ENCODE assay signal across 20 mouse cellular contexts in the genomic region with DNA sequence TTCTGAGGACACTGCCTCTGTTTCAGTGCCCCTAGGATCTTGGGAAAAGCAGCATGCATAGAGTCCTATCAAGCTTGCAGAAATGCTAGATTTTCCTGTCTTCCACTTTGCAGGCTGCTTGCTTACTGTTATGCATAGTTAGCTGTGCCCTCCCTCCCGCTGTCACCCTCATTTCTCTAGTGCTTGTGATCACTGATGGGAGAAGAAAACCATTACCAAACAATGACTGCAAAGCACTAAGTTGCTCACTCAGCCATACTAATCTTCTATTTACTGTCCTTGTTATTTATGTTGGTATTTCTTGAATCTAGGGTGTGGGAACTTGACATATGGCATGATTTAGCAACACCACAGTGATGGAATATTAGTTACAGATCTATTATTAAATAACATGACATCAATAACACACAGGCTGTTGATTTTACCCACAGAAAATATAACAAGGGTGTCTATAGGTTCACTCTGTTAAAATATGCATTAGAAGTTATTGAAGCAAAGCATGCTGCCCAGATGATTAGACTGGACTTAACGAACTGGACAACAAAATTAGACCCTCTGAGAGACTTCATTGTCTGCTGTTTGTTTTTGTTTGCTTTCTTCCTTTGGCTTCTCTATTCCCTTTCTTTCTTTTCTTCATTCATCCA.
A peak's percentile ranks its signal among the peaks of the same experiment; 100 is the strongest.
DNase-seq lines count a peak whose midpoint lies in the region; ATAC-seq and TF ChIP-seq lines count a peak whose summit lies in the region.
"Had no signal": no experiment of that assay in that cellular context is flagged by ENCODE, and none has a peak within 500 bp of the region (broad histone marks: within the 10 kb centered on the region; RNA-seq: fewer than 3 reads in every experiment).

No protein-coding gene starts in this region.

- no peak overlapping the region for H3K27ac ChIP-seq in embryonic facial prominence, embryonic 14.5 days (replicated peaks; ENCODE audit: low read depth, low read length)
- H3K27ac ChIP-seq in embryonic facial prominence, embryonic 10.5 days (replicated peaks) = no peak overlapping the region
- H3K27ac ChIP-seq in kidney, postnatal 0 days = no peak overlapping the region
- H3K27ac ChIP-seq in neural tube, embryonic 12.5 days = no peak overlapping the region
- H3K27ac ChIP-seq: embryonic facial prominence, embryonic 15.5 days; limb, embryonic 13.5 days; liver, embryonic 14.5 days; stomach, postnatal 0 days had no signal

- no peak overlapping the region for H3K4me3 ChIP-seq in embryonic facial prominence, embryonic 14.5 days (ENCODE audit: low read depth, low read length)
- no peak overlapping the region for H3K4me3 ChIP-seq in embryonic facial prominence, embryonic 10.5 days
- H3K4me3 ChIP-seq in kidney, postnatal 0 days (replicated peaks; ENCODE audit: low read depth, low read length) = no peak overlapping the region
- H3K4me3 ChIP-seq in neural tube, embryonic 12.5 days = no peak overlapping the region
- H3K4me3 ChIP-seq: embryonic facial prominence, embryonic 15.5 days; limb, embryonic 13.5 days; megakaryocyte, embryonic 14.5 days had no signal

- H3K27me3 ChIP-seq in embryonic facial prominence, embryonic 14.5 days (replicated peaks; ENCODE audit: control insufficient read depth, insufficient read depth, low read length) = no peaks in the 10 kb centered on the region
- no peaks in the 10 kb centered on the region for H3K27me3 ChIP-seq in embryonic facial prominence, embryonic 10.5 days (replicated peaks; ENCODE audit: low read depth, poor library complexity, severe bottlenecking)
- H3K27me3 ChIP-seq in kidney, postnatal 0 days (ENCODE audit: insufficient read depth, low read length) = no peaks in the 10 kb centered on the region
- H3K27me3 ChIP-seq in neural tube, embryonic 12.5 days (replicated peaks) = no peaks in the 10 kb centered on the region
- H3K27me3 ChIP-seq: embryonic facial prominence, embryonic 15.5 days; limb, embryonic 13.5 days; megakaryocyte, embryonic 14.5 days had no signal

- TF ChIP-seq CTCF in kidney, postnatal 0 days (IDR thresholded peaks at IDR 0.05; ENCODE audit: low read depth) = no peak
- TF ChIP-seq CTCF in brain, embryonic 14.5 days (IDR thresholded peaks at IDR 0.05; ENCODE audit: borderline replicate concordance, extremely low read depth, insufficient read depth, insufficient read length) = no peak

- H3K4me1 ChIP-seq in embryonic facial prominence, embryonic 14.5 days (ENCODE audit: control insufficient read depth, insufficient read depth, low read length) = no peaks in the 10 kb centered on the region
- no peaks in the 10 kb centered on the region for H3K4me1 ChIP-seq in embryonic facial prominence, embryonic 10.5 days
- H3K4me1 ChIP-seq in kidney, postnatal 0 days (replicated peaks; ENCODE audit: insufficient read depth, low read length) = no peaks in the 10 kb centered on the region
- H3K4me1 ChIP-seq in neural tube, embryonic 12.5 days = no peaks in the 10 kb centered on the region
- H3K4me1 ChIP-seq: embryonic facial prominence, embryonic 15.5 days; limb, embryonic 13.5 days; megakaryocyte, embryonic 14.5 days had no signal

- 68% methylated on average over 2 of the region's 2 CpGs for WGBS in embryonic facial prominence, embryonic 14.5 days
- 49% methylated on average over 2 of the region's 2 CpGs for WGBS in embryonic facial prominence, embryonic 10.5 days
- WGBS in kidney, postnatal 0 days = 36% methylated on average over 2 of the region's 2 CpGs
- 50% methylated on average over 2 of the region's 2 CpGs for WGBS in neural tube, embryonic 12.5 days

- H3K9me3 ChIP-seq in embryonic facial prominence, embryonic 14.5 days (ENCODE audit: control insufficient read depth, low read length) = no peaks in the 10 kb centered on the region
- H3K9me3 ChIP-seq in embryonic facial prominence, embryonic 10.5 days = no peaks in the 10 kb centered on the region
- H3K9me3 ChIP-seq in kidney, postnatal 0 days (replicated peaks; ENCODE audit: low read length) = no peaks in the 10 kb centered on the region
- H3K9me3 ChIP-seq in neural tube, embryonic 12.5 days = no peaks in the 10 kb centered on the region
- H3K9me3 ChIP-seq: embryonic facial prominence, embryonic 15.5 days; limb, embryonic 13.5 days; megakaryocyte, embryonic 14.5 days had no signal

- H3K36me3 ChIP-seq in embryonic facial prominence, embryonic 14.5 days (ENCODE audit: control insufficient read depth, insufficient read depth, low read length) = no peaks in the 10 kb centered on the region
- no peaks in the 10 kb centered on the region for H3K36me3 ChIP-seq in embryonic facial prominence, embryonic 10.5 days (replicated peaks)
- no peaks in the 10 kb centered on the region for H3K36me3 ChIP-seq in kidney, postnatal 0 days (ENCODE audit: insufficient read depth, low read length)
- H3K36me3 ChIP-seq in neural tube, embryonic 12.5 days = no peaks in the 10 kb centered on the region
- H3K36me3 ChIP-seq: embryonic facial prominence, embryonic 15.5 days; limb, embryonic 13.5 days had no signal

- peak; percentile 45 for DNase-seq in embryonic facial prominence, embryonic 14.5 days (ENCODE audit: low spot score)
- no peak for DNase-seq in embryonic facial prominence, embryonic 10.5 days (ENCODE audit: low spot score)
- DNase-seq in kidney, postnatal 0 days (ENCODE audit: low spot score) = peak; percentile 46
- DNase-seq in kidney, adult 9 months = no peak
- DNase-seq in brain, embryonic 14.5 days (ENCODE audit: low read depth) = peak; percentile 55
- DNase-seq in lung, postnatal 14 days = no peak
- DNase-seq: adrenal gland, postnatal 25 days; cerebellum, adult 8-10 months; forebrain, postnatal 0 days; heart, postnatal 14 days; right cerebral cortex, postnatal 14 days had no signal

- H3K4me2 ChIP-seq in embryonic facial prominence, embryonic 14.5 days (ENCODE audit: low read depth, low read length) = no peak overlapping the region
- H3K4me2 ChIP-seq in kidney, postnatal 0 days (ENCODE audit: low read length) = no peak overlapping the region
- H3K4me2 ChIP-seq in neural tube, embryonic 12.5 days (replicated peaks) = no peak overlapping the region
- H3K4me2 ChIP-seq: embryonic facial prominence, embryonic 15.5 days; heart, embryonic 11.5 days; limb, embryonic 13.5 days had no signal

- no peak for TF ChIP-seq POLR2A in brain, embryonic 14.5 days (IDR thresholded peaks at IDR 0.05; ENCODE audit: borderline replicate concordance, extremely low read depth, insufficient read depth, insufficient read length, poor library complexity, severe bottlenecking)

- no peak overlapping the region for H3K9ac ChIP-seq in embryonic facial prominence, embryonic 14.5 days (ENCODE audit: low read depth, low read length)
- H3K9ac ChIP-seq in kidney, postnatal 0 days (ENCODE audit: low read depth, low read length) = no peak overlapping the region
- no peak overlapping the region for H3K9ac ChIP-seq in neural tube, embryonic 12.5 days
- H3K9ac ChIP-seq: embryonic facial prominence, embryonic 15.5 days; forebrain, postnatal 0 days; limb, embryonic 13.5 days; liver, embryonic 14.5 days had no signal

- ATAC-seq in embryonic facial prominence, embryonic 14.5 days (ENCODE audit: low read depth) = no peak
- ATAC-seq in kidney, postnatal 0 days (replicated peaks; ENCODE audit: low FRiP score, low read depth) = peak; percentile 43; the same call in 1 of the 2 replicates
- peak; percentile 84 for ATAC-seq in neural tube, embryonic 12.5 days (ENCODE audit: low FRiP score, low read depth)
- ATAC-seq in erythroblast, adult 5-6 weeks (replicated peaks; ENCODE audit: low FRiP score, poor library complexity, severe bottlenecking) = no peak
- ATAC-seq: forebrain, postnatal 0 days; lung, postnatal 0 days had no signal

Comparison
In these comparisons a context has a peak if more than half of its experiments do, and no peak if none do; other contexts are left out.
1. DNase-seq: peak in embryonic facial prominence, embryonic 14.5 days (single experiment), kidney, postnatal 0 days (single experiment) and brain, embryonic 14.5 days (single experiment); none in embryonic facial prominence, embryonic 10.5 days (single experiment), kidney, adult 9 months (single experiment) and lung, postnatal 14 days (single experiment).
2. ATAC-seq: peak in kidney, postnatal 0 days (single experiment) and neural tube, embryonic 12.5 days (single experiment); none in embryonic facial prominence, embryonic 14.5 days (single experiment) and erythroblast, adult 5-6 weeks (single experiment).